Mouse (Mus musculus) spleen, adult 2 months (tissue): ENCODE measurements at regions not wholly inside any gene's neighbourhood (a gene's known extent, or its start where the extent isn't known, plus 50 kb on each side); places are given as distances from the start of the nearest gene placed in this dataset.

Experiments used
- DNase-seq, 2 experiments: peaks; one replicate each; pipeline versions ENCODE4 v3.0.0 to v3.0.0-alpha.2; 2012 to 2021; ENCODE audit warnings: low spot score in 2 of 2, low read depth in 1 of 2
- H3K27ac ChIP-seq: fragments of 200-500 bp; 2 replicates; pipeline ENCODE4 v1.5.1; 2012; ENCODE audit warnings: low read length, inconsistent platforms; ENCODE audit not compliant: insufficient read depth
- H3K27me3 ChIP-seq: fragments of 200-500 bp; 2 replicates; pipeline ENCODE4 v1.6.1; 2012; ENCODE audit warnings: mild to moderate bottlenecking, moderate library complexity, low read length, inconsistent platforms; ENCODE audit not compliant: control insufficient read depth, insufficient read depth
- H3K36me3 ChIP-seq: fragments of 200-500 bp; 2 replicates; pipeline ENCODE4 v1.6.1; 2012; ENCODE audit warnings: mild to moderate bottlenecking, low read length, inconsistent platforms; ENCODE audit not compliant: control insufficient read depth, insufficient read depth
- H3K4me1 ChIP-seq: fragments of 200-500 bp; 2 replicates; pipeline ENCODE4 v1.6.1; 2011; ENCODE audit warnings: inconsistent platforms; ENCODE audit not compliant: control insufficient read depth, insufficient read depth, insufficient read length
- H3K4me3 ChIP-seq: fragments of 200-500 bp; 2 replicates; pipeline ENCODE4 v1.5.1; 2011; ENCODE audit warnings: mild to moderate bottlenecking, inconsistent platforms; ENCODE audit not compliant: insufficient read depth, insufficient read length; ENCODE audit errors: extremely low read depth
- CTCF ChIP-seq: fragments of 200-500 bp; IDR thresholded peaks from 2 replicates; pipeline ENCODE4 v1.5.1; 2011; ENCODE audit warnings: mild to moderate bottlenecking, inconsistent platforms; ENCODE audit not compliant: insufficient read depth, insufficient read length, insufficient replicate concordance; ENCODE audit errors: extremely low read depth
- POLR2A ChIP-seq: fragments of 200-500 bp; IDR thresholded peaks from 2 replicates; pipeline ENCODE4 v1.6.1; 2011; ENCODE audit warnings: low read depth, low read length, inconsistent platforms
- WGBS: fragments of 180-500 bp; shearing (Covaris S2); methylation state at CpG from one replicate; pipeline ENCODE4 v1.1.7; 2018; 5-methylcytosine and 5-hydroxymethylcytosine counted together

- 92% methylated on average over 3 of the region's 3 CpGs for WGBS
Measured at GRCm38 (mm10) chr14:25199900-25200299, 259.1 kb upstream of the Zmiz1 start.

GRCm38 (mm10) chr14:25200656-25201179 is 258.3 kb upstream of the Zmiz1 start:
- TF ChIP-seq POLR2A (no peak), CTCF (no peak)

More at GRCm38 (mm10) chr14:25199900-25200299, 259.1 kb upstream of the Zmiz1 start:
- no peak for DNase-seq
- Histone ChIP-seq H3K27me3 (no peaks in the 10 kb centered on the region), H3K4me1 (no peaks in the 10 kb centered on the region), H3K36me3 (no peaks in the 10 kb centered on the region), H3K27ac (no peak overlapping the region), H3K4me3 (no peak overlapping the region)
- TF ChIP-seq CTCF (no peak), POLR2A (no peak)

GRCm38 (mm10) chr14:25202312-25202711 is 256.7 kb upstream of the Zmiz1 start:
- no peaks in the 10 kb centered on the region for H3K4me1 ChIP-seq
- H3K4me3 ChIP-seq = no peak overlapping the region
- H3K27me3 ChIP-seq = no peaks in the 10 kb centered on the region
- no peak for DNase-seq
- no peak overlapping the region for H3K27ac ChIP-seq
- TF ChIP-seq CTCF = no peak
- no peak for TF ChIP-seq POLR2A
- H3K36me3 ChIP-seq = no peaks in the 10 kb centered on the region
- WGBS = 50% methylated on average over 2 of the region's 2 CpGs

More at GRCm38 (mm10) chr14:25200656-25201179, 258.3 kb upstream of the Zmiz1 start:
- DNase-seq = no peak
- 89% methylated on average over 4 of the region's 4 CpGs for WGBS
- H3K27me3 ChIP-seq = no peaks in the 10 kb centered on the region
- no peak overlapping the region for H3K4me3 ChIP-seq
- no peak overlapping the region for H3K27ac ChIP-seq
- no peaks in the 10 kb centered on the region for H3K4me1 ChIP-seq
- H3K36me3 ChIP-seq = no peaks in the 10 kb centered on the region

- no peak overlapping the region for H3K4me3 ChIP-seq
- no peaks in the 10 kb centered on the region for H3K27me3 ChIP-seq
- no peak overlapping the region for H3K27ac ChIP-seq
- H3K4me1 ChIP-seq = no peaks in the 10 kb centered on the region
- WGBS = 94% methylated on average over 5 of the region's 5 CpGs
- H3K36me3 ChIP-seq = no peaks in the 10 kb centered on the region
- DNase-seq = no peak
- TF ChIP-seq POLR2A (no peak), CTCF (no peak)
Measured at GRCm38 (mm10) chr14:25204091-25204490, 254.9 kb upstream of the Zmiz1 start.

GRCm38 (mm10) chr14:25206855-25207254 is 252.1 kb upstream of the Zmiz1 start:
- no peak overlapping the region for H3K27ac ChIP-seq
- no peak for DNase-seq
- H3K4me3 ChIP-seq = no peak overlapping the region
- no peak for TF ChIP-seq CTCF
- TF ChIP-seq POLR2A = no peak
- no peaks in the 10 kb centered on the region for H3K36me3 ChIP-seq
- 97% methylated on average over 4 of the region's 4 CpGs for WGBS
- H3K27me3 ChIP-seq = no peaks in the 10 kb centered on the region
- no peaks in the 10 kb centered on the region for H3K4me1 ChIP-seq

- H3K4me3 ChIP-seq = no peak overlapping the region
- 83% methylated on average over 5 of the region's 5 CpGs for WGBS
- no peaks in the 10 kb centered on the region for H3K4me1 ChIP-seq
- TF ChIP-seq POLR2A = no peak
- TF ChIP-seq CTCF = no peak
- H3K27ac ChIP-seq = no peak overlapping the region
- DNase-seq = no peak
- H3K36me3 ChIP-seq = no peaks in the 10 kb centered on the region
- no peaks in the 10 kb centered on the region for H3K27me3 ChIP-seq
Measured at GRCm38 (mm10) chr14:25207422-25207821, 251.6 kb upstream of the Zmiz1 start.

- no peak overlapping the region for H3K27ac ChIP-seq
- no peak for DNase-seq
- no peaks in the 10 kb centered on the region for H3K4me1 ChIP-seq
Measured at GRCm38 (mm10) chr14:25208221-25209056, 250.5 kb upstream of the Zmiz1 start.

More at GRCm38 (mm10) chr14:25208221-25209056, 250.5 kb upstream of the Zmiz1 start:
- no peaks in the 10 kb centered on the region for H3K27me3 ChIP-seq
- TF ChIP-seq POLR2A (no peak), CTCF (no peak)
- H3K36me3 ChIP-seq = no peaks in the 10 kb centered on the region
- no peak overlapping the region for H3K4me3 ChIP-seq
- 90% methylated on average over 9 of the region's 9 CpGs for WGBS
